Mouse (Mus musculus) regulatory T cell (primary cell): ENCODE measurements around the gene Ltbp4.

ENCODE experiments used
- in situ Hi-C: fragments of 300-600 bp; cut with MboI, MseI; formaldehyde crosslinking; loops from one replicate; pipeline ENCODE4 v1.15.1; 2025; ENCODE audit warnings: high pct_unique_total_duplicates

Ltbp4 gene

GRCm38 (mm10) chr7:27302172-27302571, 35.3 kb downstream of the Ltbp4 start:
- in situ Hi-C loops, result no loop called here

- in situ Hi-C loops, result no loop called here
These were observed 36.7 kb downstream of the Ltbp4 start for GRCm38 (mm10) chr7:27300801-27301200.

- in situ Hi-C loops, result no loop called here
These were observed 37.1 kb downstream of the Ltbp4 start for GRCm38 (mm10) chr7:27300351-27300750.

GRCm38 (mm10) chr7:27298816-27299215, 38.7 kb downstream of the Ltbp4 start:
- in situ Hi-C loops, result loop anchor here (25.0 kb wide), 1 partner anchor 537 kb away; the partner anchor contains the start of gene Cyp2b19

- in situ Hi-C loops, result loop anchor here (25.0 kb wide), 1 partner anchor 536 kb away; the partner anchor contains the start of gene Cyp2b19
These were observed 39.4 kb downstream of the Ltbp4 start for GRCm38 (mm10) chr7:27298033-27298610.

- in situ Hi-C loops, result loop anchor here (25.0 kb wide), 1 partner anchor 534 kb away; the partner anchor contains the start of gene Cyp2b19
These were observed 41.0 kb downstream of the Ltbp4 start for GRCm38 (mm10) chr7:27296518-27296917.

GRCm38 (mm10) chr7:27295956-27296355, 41.5 kb downstream of the Ltbp4 start:
- in situ Hi-C loops, result loop anchor here (25.0 kb wide), 1 partner anchor 534 kb away; the partner anchor contains the start of gene Cyp2b19

- in situ Hi-C loops, result loop anchor here (25.0 kb wide), 1 partner anchor 530 kb away; the partner anchor contains the start of gene Cyp2b19
These were observed 45.6 kb downstream of the Ltbp4 start for GRCm38 (mm10) chr7:27291795-27292466.

- in situ Hi-C loops, result loop anchor here (25.0 kb wide), 1 partner anchor 528 kb away; the partner anchor contains the start of gene Cyp2b19
These were observed 46.9 kb downstream of the Ltbp4 start for GRCm38 (mm10) chr7:27290555-27290954.

- in situ Hi-C loops, result loop anchor here (10.0 to 25.0 kb wide), 2 partner anchors 526 to 1226 kb away; partner anchors contain the start of genes Cyp2b19 and Ifnl2
These were observed 48.8 kb downstream of the Ltbp4 start for GRCm38 (mm10) chr7:27288732-27289131.

- in situ Hi-C loops, result loop anchor here (10.0 to 25.0 kb wide), 2 partner anchors 523 to 1229 kb away; partner anchors contain the start of genes Cyp2b19 and Ifnl2
These were observed 51.8 kb downstream of the Ltbp4 start for GRCm38 (mm10) chr7:27285698-27286066.

GRCm38 (mm10) chr7:27284865-27285697, 52.4 kb downstream of the Ltbp4 start:
- in situ Hi-C loops, result loop anchor here (10.0 to 25.0 kb wide), 2 partner anchors 523 to 1230 kb away; partner anchors contain the start of genes Cyp2b19 and Ifnl2

GRCm38 (mm10) chr7:27282225-27282624, 55.3 kb downstream of the Ltbp4 start:
- in situ Hi-C loops, result loop anchor here (10.0 to 25.0 kb wide), 2 partner anchors 520 to 1233 kb away; partner anchors contain the start of genes Cyp2b19 and Ifnl2

GRCm38 (mm10) chr7:27281717-27282116, 55.8 kb downstream of the Ltbp4 start:
- in situ Hi-C loops, result loop anchor here (10.0 to 25.0 kb wide), 2 partner anchors 519 to 1233 kb away; partner anchors contain the start of genes Cyp2b19 and Ifnl2

- in situ Hi-C loops, result loop anchor here (25.0 kb wide), 1 partner anchor 515 kb away; the partner anchor contains the start of gene Cyp2b19
These were observed 60.3 kb downstream of the Ltbp4 start for GRCm38 (mm10) chr7:27277191-27277590.

GRCm38 (mm10) chr7:27276021-27276420, 61.5 kb downstream of the Ltbp4 start:
- in situ Hi-C loops, result loop anchor here (25.0 kb wide), 1 partner anchor 514 kb away; the partner anchor contains the start of gene Cyp2b19

GRCm38 (mm10) chr7:27274916-27275315, 62.6 kb downstream of the Ltbp4 start:
- in situ Hi-C loops, result loop anchor here (25.0 kb wide), 1 partner anchor 513 kb away; the partner anchor contains the start of gene Cyp2b19

GRCm38 (mm10) chr7:27273739-27274351, 63.6 kb downstream of the Ltbp4 start:
- in situ Hi-C loops, result no loop called here

- in situ Hi-C loops, result no loop called here
These were observed 66.1 kb downstream of the Ltbp4 start for GRCm38 (mm10) chr7:27271423-27271822.

- in situ Hi-C loops, result no loop called here
These were observed 70.9 kb downstream of the Ltbp4 start for GRCm38 (mm10) chr7:27266515-27267128.
